Mouse (Mus musculus): Measurements from ENCODE around the gene Zfp455. TPM values are rescaled to one million over a fixed set of nuclear protein-coding genes. Genes with fewer than 3 reads are reported as not detected.
"Not testable (repeated sequence)": the region's sequence is repeated elsewhere in the genome, so short reads cannot be mapped to it uniquely, and the experiment has no call there.

Gene Zfp455
- total RNA-seq (2021), result 1 to 10 TPM; 2.2 to 3.4 TPM

DNA sequence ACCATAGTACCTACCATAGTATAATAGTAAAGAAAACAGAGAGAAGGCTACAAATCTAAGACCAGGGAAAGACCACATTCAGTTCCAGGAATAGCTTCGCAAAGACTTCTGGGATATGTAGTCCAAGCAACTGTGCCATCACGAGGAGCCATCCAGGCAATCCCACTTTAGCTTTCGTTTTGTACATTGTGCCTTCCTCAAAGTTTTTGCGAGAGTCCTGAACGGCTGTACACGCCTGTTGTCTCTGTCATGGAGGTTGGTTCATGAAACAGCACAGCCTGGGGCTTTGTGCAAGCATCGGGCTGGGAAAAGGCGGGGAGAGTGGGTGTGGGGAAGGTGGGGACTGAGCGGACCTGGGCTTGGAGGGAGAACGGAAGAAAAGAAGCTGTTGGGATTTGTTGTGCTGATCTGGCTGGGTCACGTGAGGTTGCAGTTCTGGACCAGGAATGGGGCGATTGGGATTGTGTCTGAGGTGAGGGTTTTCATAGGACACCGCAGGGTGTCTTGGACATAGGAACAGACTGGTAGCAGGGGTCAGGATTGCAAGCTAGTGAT, at the start of gene Zfp455:
TSS of gene Zfp455 (plus strand) at position 167 of the 555 bp plus-strand sequence.
- peak; percentile 46 to 59 for DNase-seq (ENCODE audit: extremely low spot score in 1 of 2, low spot score in 2 of 2)
- intact Hi-C loops (cut with DNase I), result no loop called here

DNA sequence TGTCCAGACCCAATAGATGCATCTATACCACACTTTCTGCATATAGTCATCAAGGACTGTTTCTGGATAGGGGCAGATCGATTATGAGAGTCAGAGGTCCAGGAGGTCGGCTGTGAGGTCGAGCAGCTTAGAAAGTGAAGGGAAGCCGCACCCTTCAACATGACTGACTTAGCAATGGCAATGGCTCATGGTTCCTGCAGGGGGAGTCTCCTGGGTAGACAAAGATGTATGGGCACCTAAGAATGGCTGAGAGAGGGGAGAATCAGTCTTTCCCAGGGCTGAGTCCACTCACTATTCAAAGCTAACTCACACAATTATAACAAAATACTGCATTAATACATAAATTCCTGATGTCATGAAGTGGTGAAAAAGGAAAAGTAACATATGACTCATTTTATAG, 28.2 kb upstream of the Zfp455 start:
- DNase-seq (ENCODE audit: extremely low spot score in 1 of 2, low spot score in 2 of 2); intact Hi-C loops (cut with DNase I): not testable (repeated sequence)

GRCm38 (mm10) chr13:67172991-67173722, 21.1 kb upstream of the Zfp455 start, which contains the start of gene Rsl1:
Gene Rsl1 (plus strand): TSS chr13:67173182.
- intact Hi-C loops (cut with DNase I), result loop anchor here (2.0 kb wide), 1 partner anchor 44 kb away; no protein-coding TSS in a partner anchor

DNA sequence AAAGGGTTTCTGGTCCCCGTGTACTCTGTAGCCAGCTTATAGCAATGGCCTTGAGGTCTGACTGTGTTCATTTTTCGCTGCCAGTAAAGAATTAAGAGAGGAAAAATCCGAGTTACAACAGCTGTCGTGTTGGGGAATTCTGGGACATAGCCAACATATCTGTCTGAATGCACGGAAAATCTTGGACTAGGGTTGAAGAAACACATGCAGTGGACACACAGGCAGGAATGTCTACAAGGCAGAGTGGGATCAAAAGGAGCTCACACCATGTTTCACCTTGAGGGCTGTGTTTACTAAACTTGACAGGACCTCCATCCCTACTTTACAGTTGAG, 20.6 kb upstream of the Zfp455 start:
- intact Hi-C loops (cut with DNase I), result loop anchor here (2.0 kb wide), 2 partner anchors 45 to 201 kb away; partner anchors contain the start of genes Gm28041 and Zfp456
- DNase-seq (ENCODE audit: extremely low spot score in 1 of 2, low spot score in 2 of 2), result no peak

More at GRCm38 (mm10) chr13:67172991-67173722, 21.1 kb upstream of the Zfp455 start, which contains the start of gene Rsl1:
- peak; percentile 59 to 68 for DNase-seq (ENCODE audit: extremely low spot score in 1 of 2, low spot score in 2 of 2)

DNA sequence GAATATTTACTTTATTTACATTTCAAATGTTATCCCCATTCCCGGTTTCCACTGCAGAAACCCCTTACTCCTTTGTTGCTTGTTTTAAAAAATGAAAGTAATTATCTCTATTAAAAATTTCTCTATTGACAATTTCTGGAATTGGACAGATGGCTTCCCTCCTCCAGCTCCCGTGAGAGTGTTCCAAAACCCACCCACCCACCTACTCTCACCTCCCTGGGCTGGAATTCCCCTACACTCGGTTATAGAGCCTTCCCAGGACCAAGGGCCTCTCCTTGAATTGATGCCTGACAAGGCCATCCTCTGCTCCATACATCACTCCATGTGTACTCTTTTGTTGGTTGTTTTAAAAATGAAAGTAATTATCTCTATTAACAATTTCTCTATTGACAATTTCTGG, 7.3 kb downstream of the Zfp455 start:
- DNase-seq (ENCODE audit: extremely low spot score in 1 of 2, low spot score in 2 of 2), result no peak
- intact Hi-C loops (cut with DNase I), result no loop called here

DNA sequence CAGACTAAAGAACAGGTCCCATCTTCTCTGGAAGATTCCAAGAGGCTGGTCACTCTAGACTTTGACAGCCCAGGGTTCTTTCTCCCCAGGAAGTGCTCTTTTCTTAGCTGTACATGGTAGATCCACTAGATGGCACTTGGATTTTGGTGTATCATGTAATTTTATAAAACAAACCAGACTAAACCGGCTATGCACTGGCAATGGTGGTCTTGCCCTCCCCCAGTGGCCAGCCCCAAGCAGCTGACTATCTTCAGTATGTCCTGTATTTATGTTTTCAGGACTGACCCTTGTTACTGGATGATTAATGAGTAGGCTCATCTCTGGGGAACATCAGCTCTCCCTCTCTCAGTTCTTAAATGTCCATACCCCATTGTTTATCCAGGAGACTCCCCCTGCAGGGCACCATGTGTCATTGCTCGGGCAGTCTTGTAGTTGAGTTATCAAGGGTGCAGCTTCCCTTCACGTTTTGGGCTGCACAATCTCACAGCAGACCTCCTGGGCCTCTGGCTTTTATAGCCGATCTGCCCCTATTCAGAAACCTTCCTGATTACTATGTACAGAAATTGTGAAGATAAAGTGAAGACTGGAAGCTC, 19.8 kb downstream of the Zfp455 start:
- DNase-seq (ENCODE audit: extremely low spot score in 1 of 2, low spot score in 2 of 2), result no peak
- intact Hi-C loops (cut with DNase I), result no loop called here

Other genes starting within 250 kb of the Zfp455 start
- 1 to 10 TPM; 5.5 to 6.1 TPM for gene Zfp712, start 133.3 kb upstream of the Zfp455 start, total RNA-seq (2021)
- 1 to 10 TPM; 3.0 TPM for gene Zfp708, start 96.5 kb upstream of the Zfp455 start, total RNA-seq (2021)
- gene Gm28557, start 85.9 kb upstream of the Zfp455 start, total RNA-seq (2021), result 1 to 10 TPM; 1.2 to 1.7 TPM
- gene Rslcan18, start 78.2 kb upstream of the Zfp455 start, total RNA-seq (2021), result not detected
- 10 to 100 TPM in 1 of 2 experiments, 1 to 10 TPM in 1; 9.2 to 11.4 TPM for gene Zfp759, start 72.8 kb upstream of the Zfp455 start, total RNA-seq (2021)
- gene Rsl1, start 21.3 kb upstream of the Zfp455 start, total RNA-seq (2021), result 1 to 10 TPM; 4.8 to 7.8 TPM
- 10 to 100 TPM; 19.8 to 20.5 TPM for gene Zfp458, start 84.0 kb downstream of the Zfp455 start, total RNA-seq (2021)
- 1 to 10 TPM; 3.2 to 3.6 TPM for gene Zfp457, start 112.0 kb downstream of the Zfp455 start, total RNA-seq (2021)
- gene Zfp595, start 138.1 kb downstream of the Zfp455 start, total RNA-seq (2021), result 1 to 10 TPM; 2.3 to 2.5 TPM
- not detected for gene Gm28044, start 166.0 kb downstream of the Zfp455 start, total RNA-seq (2021)
- under 1 TPM; 0.63 to 0.64 TPM for gene Zfp953, start 166.1 kb downstream of the Zfp455 start, total RNA-seq (2021)
- not detected for gene Gm28041, start 181.2 kb downstream of the Zfp455 start, total RNA-seq (2021)
- gene Zfp456, start 181.3 kb downstream of the Zfp455 start, total RNA-seq (2021), result under 1 TPM; 0.67 to 0.69 TPM
- 1 to 10 TPM; 1.7 to 2.1 TPM for gene Zfp429, start 205.3 kb downstream of the Zfp455 start, total RNA-seq (2021)
- gene Zfp459, start 226.9 kb downstream of the Zfp455 start, total RNA-seq (2021), result 1 to 10 TPM; 3.1 to 5.3 TPM

Data from left cerebral cortex, postnatal 10 days (tissue).